Mouse (Mus musculus) midbrain, embryonic 15.5 days (tissue): ENCODE results near the gene Lrch1. TPM values are rescaled to one million over a fixed set of nuclear protein-coding genes. Genes with fewer than 3 reads are reported as not detected.

ENCODE experiments used
- ATAC-seq: fragments of 200-750 bp; cut with Nextera tagmentation; replicated peaks from 2 replicates; pipeline ENCODE4 v1.8.0; 2017; ENCODE audit warnings: moderate TSS enrichment
- H3K27ac ChIP-seq: fragments of 300-500 bp; sonication (generic); 2 replicates; pipeline ENCODE4 v1.5.1; 2015; ENCODE audit warnings: mild to moderate bottlenecking, inconsistent platforms
- H3K27me3 ChIP-seq: fragments of 300-500 bp; sonication (generic); replicated peaks from 2 replicates; pipeline ENCODE4 v1.6.1; 2015; ENCODE audit warnings: inconsistent platforms
- H3K36me3 ChIP-seq: fragments of 300-500 bp; sonication (generic); replicated peaks from 2 replicates; pipeline ENCODE4 v1.6.1; 2015; ENCODE audit warnings: inconsistent platforms
- H3K4me1 ChIP-seq: fragments of 300-500 bp; sonication (generic); 2 replicates; pipeline ENCODE4 v1.6.1; 2015; ENCODE audit warnings: inconsistent platforms
- H3K4me2 ChIP-seq: fragments of 300-500 bp; sonication (generic); 2 replicates; pipeline ENCODE4 v1.6.1; 2015; ENCODE audit warnings: inconsistent platforms, mild to moderate bottlenecking, moderate library complexity
- H3K4me3 ChIP-seq: fragments of 300-500 bp; sonication (generic); 2 replicates; pipeline ENCODE4 v1.5.1; 2015; ENCODE audit warnings: mild to moderate bottlenecking, inconsistent platforms
- H3K9ac ChIP-seq: fragments of 300-500 bp; sonication (generic); 2 replicates; pipeline ENCODE4 v1.6.1; 2015; ENCODE audit warnings: mild to moderate bottlenecking, inconsistent platforms
- H3K9me3 ChIP-seq: fragments of 300-500 bp; sonication (generic); 2 replicates; pipeline ENCODE4 v1.6.1; 2016; ENCODE audit warnings: inconsistent platforms
- WGBS: fragments of 180-500 bp; shearing (Covaris S2); methylation state at CpG from one replicate; pipeline ENCODE4 v1.1.7; 2015; ENCODE audit warnings: mixed read lengths; 5-methylcytosine and 5-hydroxymethylcytosine counted together
- polyA plus RNA-seq: library from polyadenylated mRNA; unstranded; fragments of >200 nt; fragmentation: Nextera tagmentation; extraction: Ambion mirVana; gene quantifications from 2 replicates; pipeline ENCODE4 v1.2.1, GENCODE M21; 2015

Gene Lrch1
- polyA plus RNA-seq, 1 experiment from 2014 or later, result 25.4 TPM

DNA sequence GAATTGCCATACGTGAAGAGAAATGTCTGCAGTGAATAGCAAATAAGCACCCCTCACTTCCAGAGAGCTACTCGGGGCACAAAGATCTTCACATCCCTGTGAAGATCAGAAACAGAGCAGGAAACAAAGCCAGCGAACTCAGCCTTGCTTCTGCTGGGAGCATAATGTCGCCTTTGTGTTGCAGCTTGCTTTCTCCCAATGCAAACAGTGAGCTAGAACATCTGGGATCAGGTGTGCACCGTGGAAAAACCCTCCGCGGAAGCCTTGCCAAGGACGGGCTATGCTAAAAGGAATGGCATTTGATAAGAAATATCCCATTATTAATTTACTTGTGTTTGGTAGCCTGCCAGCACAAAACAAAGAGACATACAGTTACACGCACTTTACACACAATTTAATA, 95.8 kb downstream of the Lrch1 start:
- Histone ChIP-seq H3K9me3 (no peaks in the 10 kb centered on the region), H3K36me3 (no peaks in the 10 kb centered on the region), H3K4me1 (peaks cover 25% of the 10 kb centered on the region), H3K27ac (peak overlapping the region; percentile 31; the same call in 1 of the 2 replicates), H3K4me3 (no peak overlapping the region), H3K9ac (no peak overlapping the region), H3K4me2 (no peak overlapping the region), H3K27me3 (no peaks in the 10 kb centered on the region)
- WGBS, result 33% methylated on average over 9 of the region's 9 CpGs
- ATAC-seq, result no peak

DNA sequence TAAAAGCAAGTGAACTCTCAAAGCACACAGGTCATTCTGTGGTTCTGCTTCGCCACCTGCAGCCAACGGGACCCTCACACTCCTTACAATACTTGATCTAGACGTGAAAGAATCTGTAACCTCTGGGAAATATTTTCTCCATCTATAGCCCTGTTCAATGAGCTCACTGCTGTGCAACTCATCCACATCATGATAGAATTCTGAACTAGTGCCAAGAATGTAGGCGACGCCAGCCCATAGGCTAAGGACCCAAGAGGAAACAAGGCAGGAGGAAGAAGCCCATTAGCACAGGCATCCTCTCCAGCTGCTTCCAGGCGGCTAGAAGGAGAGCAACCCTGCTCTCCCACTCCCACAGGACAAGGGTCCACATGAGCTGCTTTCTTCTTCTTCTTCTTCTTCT, 98.7 kb downstream of the Lrch1 start:
- Histone ChIP-seq H3K4me3 (no peak overlapping the region), H3K9me3 (no peaks in the 10 kb centered on the region), H3K27ac (no peak overlapping the region), H3K36me3 (no peaks in the 10 kb centered on the region), H3K27me3 (no peaks in the 10 kb centered on the region), H3K9ac (no peak overlapping the region), H3K4me2 (no peak overlapping the region), H3K4me1 (peaks cover 37% of the 10 kb centered on the region)
- ATAC-seq, result no peak
- whole genome bisulfite sequencing, result 82% methylated on average over 6 of the region's 6 CpGs

DNA sequence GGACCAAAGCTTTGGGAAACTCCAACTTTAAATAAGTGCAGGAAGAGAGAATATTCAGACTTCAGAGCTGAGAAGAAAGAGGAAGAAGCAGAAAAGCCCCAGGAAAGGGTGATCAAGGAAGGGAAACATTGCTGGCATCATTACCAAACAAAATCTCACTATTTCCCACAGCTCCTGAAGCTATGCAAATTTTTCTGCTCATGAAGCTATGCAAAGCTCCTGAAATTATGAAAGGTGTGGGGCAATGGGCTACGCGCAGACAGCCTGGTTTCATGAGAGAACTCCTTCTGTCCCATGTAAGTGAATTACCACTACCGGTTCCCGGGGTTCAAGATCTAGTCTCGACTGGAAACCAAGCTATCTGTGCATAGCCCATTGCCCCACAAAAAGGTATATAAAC, 99.5 kb downstream of the Lrch1 start:
- Histone ChIP-seq H3K4me2 (no peak overlapping the region), H3K9ac (no peak overlapping the region), H3K9me3 (no peaks in the 10 kb centered on the region), H3K27ac (no peak overlapping the region), H3K27me3 (no peaks in the 10 kb centered on the region), H3K36me3 (no peaks in the 10 kb centered on the region), H3K4me3 (no peak overlapping the region), H3K4me1 (peaks cover 32% of the 10 kb centered on the region)
- 98% methylated on average over 5 of the region's 5 CpGs for WGBS
- ATAC-seq, result no peak

DNA sequence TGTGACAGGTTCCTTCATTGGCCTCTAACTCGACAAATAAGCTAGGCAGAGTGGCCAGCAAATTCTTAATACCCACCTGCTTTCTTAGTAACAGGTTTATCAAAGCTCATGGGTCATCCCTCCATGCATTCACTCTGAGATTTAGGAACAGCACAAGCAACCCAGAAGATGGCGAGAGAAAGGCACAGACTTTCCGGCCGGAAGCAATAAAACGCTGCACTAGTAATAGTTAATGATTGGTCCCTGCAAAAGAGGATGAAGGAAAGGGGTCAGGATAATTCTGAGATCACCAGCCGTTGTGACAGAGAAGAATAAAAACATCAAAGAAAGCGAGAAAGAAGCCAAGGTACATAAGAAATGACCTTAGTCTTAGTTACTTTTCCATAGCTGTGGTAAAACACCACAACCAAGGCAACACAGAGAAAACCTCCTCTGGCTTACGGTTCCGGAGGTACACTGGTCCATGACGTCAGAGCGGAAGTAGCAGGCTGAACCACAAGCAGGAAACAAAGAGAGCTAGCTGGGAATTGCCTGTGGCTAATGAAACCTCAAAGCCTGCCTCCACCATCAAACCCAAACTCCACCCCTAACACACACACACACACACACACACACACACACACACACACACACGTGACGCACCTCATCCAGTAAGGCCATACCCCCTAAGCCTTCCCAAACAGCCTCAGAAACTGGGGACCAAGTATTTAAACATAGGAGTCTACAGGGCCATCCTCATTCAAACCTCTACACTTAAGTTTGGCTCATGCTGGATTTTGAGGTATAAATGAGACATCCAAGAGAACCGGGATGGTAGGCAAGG, 100.2 kb downstream of the Lrch1 start:
- Histone ChIP-seq H3K36me3 (no peaks in the 10 kb centered on the region), H3K27ac (no peak overlapping the region), H3K9ac (no peak overlapping the region), H3K4me1 (peaks cover 25% of the 10 kb centered on the region), H3K4me3 (no peak overlapping the region), H3K27me3 (no peaks in the 10 kb centered on the region), H3K4me2 (no peak overlapping the region), H3K9me3 (no peaks in the 10 kb centered on the region)
- no peak for ATAC-seq
- 76% methylated on average over 14 of the region's 14 CpGs for WGBS

DNA sequence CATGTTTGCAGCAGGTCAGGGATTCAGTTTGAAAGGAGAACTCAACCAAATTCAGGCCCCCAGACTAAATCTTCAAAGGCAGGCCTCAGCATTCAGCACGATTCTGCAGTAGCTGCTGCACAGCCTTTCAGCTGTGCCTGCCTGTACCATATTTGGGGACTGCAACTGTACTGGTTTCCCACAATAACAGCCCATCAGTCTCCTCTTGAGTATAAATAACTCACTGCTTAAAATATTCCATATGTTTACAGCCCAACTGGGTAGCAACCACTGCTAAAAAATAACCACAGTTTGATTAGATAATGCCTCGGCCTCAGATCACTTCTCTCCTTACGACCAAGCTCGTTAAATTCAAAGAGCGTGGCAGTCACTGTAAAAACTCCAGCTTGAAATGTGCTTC, 101.0 kb downstream of the Lrch1 start:
- H3K36me3 ChIP-seq, result no peaks in the 10 kb centered on the region
- H3K4me3 ChIP-seq, result no peak overlapping the region
- no peak for ATAC-seq
- H3K27ac ChIP-seq, result peak overlapping the region; percentile 58; the same call in 1 of the 2 replicates
- H3K4me2 ChIP-seq, result no peak overlapping the region
- H3K4me1 ChIP-seq, result peaks cover 17% of the 10 kb centered on the region
- H3K9ac ChIP-seq, result peak overlapping the region; percentile 6; the same call in 1 of the 2 replicates
- WGBS, result 42% methylated on average over 5 of the region's 5 CpGs
- no peaks in the 10 kb centered on the region for H3K27me3 ChIP-seq
- no peaks in the 10 kb centered on the region for H3K9me3 ChIP-seq

DNA sequence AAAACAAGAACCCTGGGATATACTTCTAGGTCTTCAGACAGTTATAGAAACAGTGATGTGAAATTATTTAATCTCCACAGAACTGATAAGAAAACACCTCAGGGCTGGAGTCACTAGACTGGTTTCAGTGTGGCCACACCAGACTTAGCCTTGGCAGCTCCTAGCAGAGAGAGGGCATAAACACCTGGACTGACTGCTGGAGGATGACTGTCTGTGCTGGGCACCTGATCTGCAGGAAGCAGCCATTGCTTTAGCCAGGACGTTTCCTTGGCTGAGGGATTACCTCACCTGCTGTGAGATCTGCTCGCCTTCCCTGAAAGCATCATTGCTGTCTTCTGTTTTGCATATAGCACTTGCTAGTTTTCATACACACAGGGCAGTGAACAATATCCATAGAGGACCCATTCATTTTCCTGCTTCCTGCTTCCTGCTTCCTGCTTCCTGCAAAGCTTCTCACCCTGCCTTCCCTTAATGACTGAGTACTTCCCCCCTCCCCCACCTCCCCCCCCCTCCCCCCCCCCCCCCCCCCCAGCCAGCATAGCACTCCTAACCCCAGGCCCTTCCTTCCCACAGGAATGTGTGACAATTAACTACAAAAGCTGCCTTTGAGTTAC, 101.9 kb downstream of the Lrch1 start:
- H3K36me3 ChIP-seq, result no peaks in the 10 kb centered on the region
- no peak overlapping the region for H3K9ac ChIP-seq
- no peaks in the 10 kb centered on the region for H3K9me3 ChIP-seq
- no peaks in the 10 kb centered on the region for H3K27me3 ChIP-seq
- peaks cover 12% of the 10 kb centered on the region for H3K4me1 ChIP-seq
- H3K27ac ChIP-seq, result peak overlapping the region; percentile 39; the same call in 1 of the 2 replicates
- ATAC-seq, result no peak
- no peak overlapping the region for H3K4me2 ChIP-seq
- WGBS, result 28% methylated on average over 2 of the region's 2 CpGs
- no peak overlapping the region for H3K4me3 ChIP-seq

DNA sequence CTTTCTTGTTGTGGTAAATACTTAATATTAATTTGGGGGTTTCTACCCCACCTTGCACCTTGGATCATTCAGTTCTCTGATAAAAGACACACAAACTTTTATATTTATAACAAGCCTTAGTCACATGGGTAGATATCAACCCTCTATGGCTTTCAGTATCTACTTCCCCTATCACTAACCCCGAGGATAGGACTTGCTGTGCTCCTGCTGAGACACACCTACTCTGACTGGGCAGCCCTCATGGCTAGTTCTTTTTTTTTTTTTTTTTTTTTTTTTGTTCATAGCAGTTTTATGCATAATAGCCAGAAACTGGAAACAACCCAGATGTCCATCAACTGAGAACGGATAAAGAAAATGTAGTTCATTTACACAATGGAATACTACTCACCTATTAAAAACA, 106.0 kb downstream of the Lrch1 start:
- Histone ChIP-seq H3K9ac (no peak overlapping the region), H3K36me3 (no peaks in the 10 kb centered on the region), H3K27ac (no peak overlapping the region), H3K9me3 (no peaks in the 10 kb centered on the region), H3K4me3 (no peak overlapping the region), H3K4me2 (no peak overlapping the region), H3K27me3 (no peaks in the 10 kb centered on the region), H3K4me1 (peaks cover 10% of the 10 kb centered on the region)
- WGBS, result 85% methylated on average over 2 of the region's 2 CpGs
- no peak for ATAC-seq

DNA sequence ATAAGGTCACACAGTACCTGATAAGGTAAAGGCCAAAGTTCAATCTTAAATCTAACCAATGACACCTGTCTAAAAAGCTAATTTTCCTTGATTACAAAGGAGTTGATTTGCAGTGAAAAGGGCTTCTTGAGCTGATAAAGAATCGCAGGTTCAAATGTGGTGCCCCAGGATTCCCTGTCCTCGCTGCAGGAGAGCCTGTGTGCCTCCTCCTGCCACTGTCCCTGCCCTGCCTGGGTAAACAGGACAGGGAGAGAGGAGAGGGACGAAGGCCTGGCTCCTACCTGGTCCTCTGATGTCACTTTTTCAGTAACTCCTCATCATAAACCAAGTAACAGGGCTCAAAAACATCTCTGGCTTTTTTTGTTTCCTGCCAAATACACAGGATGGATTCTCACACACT, 106.4 kb downstream of the Lrch1 start:
- Histone ChIP-seq H3K27ac (no peak overlapping the region), H3K9ac (no peak overlapping the region), H3K4me3 (no peak overlapping the region), H3K27me3 (no peaks in the 10 kb centered on the region), H3K4me1 (peaks cover 6% of the 10 kb centered on the region), H3K4me2 (no peak overlapping the region), H3K9me3 (no peaks in the 10 kb centered on the region), H3K36me3 (no peaks in the 10 kb centered on the region)
- no peak for ATAC-seq
- WGBS, result 71% methylated on average over 3 of the region's 3 CpGs

DNA sequence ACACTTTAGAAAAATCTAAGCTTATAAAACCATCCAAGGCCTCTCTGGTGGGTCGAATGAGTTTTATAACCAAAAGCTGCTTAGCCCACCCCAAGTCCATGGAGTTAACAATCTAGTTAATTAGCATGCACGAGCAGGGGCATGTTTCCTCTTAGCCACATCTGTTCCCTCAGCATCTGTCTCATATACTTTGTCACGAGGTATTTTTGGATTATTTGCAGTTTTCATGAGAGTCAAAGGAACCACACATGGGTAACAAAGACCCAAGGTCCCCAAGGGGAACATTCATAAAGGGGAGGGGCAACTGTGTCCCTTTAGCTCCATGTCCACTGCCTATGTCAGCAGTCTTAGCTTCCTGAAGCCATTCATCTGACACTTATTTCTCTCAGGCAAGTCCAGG, 106.9 kb downstream of the Lrch1 start:
- Histone ChIP-seq H3K27me3 (no peaks in the 10 kb centered on the region), H3K4me2 (no peak overlapping the region), H3K9ac (no peak overlapping the region), H3K9me3 (no peaks in the 10 kb centered on the region), H3K36me3 (no peaks in the 10 kb centered on the region), H3K27ac (no peak overlapping the region), H3K4me3 (no peak overlapping the region), H3K4me1 (peaks cover 5% of the 10 kb centered on the region)
- ATAC-seq, result 0 out of 2 replicates have a peak, but pooled peaks have one; percentile 24
- 47% methylated on average over 3 of the region's 3 CpGs for WGBS

DNA sequence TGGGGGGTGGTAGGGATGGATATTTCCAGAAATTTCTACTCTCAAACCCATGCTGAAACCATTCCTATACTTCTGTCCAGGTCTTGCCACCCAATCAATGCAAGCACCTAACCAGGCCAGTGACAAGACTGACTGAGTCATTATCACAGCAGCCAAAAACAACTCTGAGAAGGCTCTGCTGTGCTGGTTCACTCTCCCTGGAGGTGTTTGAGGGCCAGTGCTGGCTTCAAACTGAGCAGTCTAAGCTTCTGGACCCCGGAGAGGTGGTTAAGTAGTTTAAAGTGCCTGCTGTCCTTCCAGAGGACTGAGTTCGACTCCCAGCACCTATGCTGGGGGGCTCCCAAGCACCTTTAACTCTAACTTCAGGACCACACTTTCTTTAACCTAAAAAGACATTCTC, 107.3 kb downstream of the Lrch1 start:
- WGBS, result 75% methylated on average over 2 of the region's 2 CpGs
- Histone ChIP-seq H3K27ac (no peak overlapping the region), H3K36me3 (no peaks in the 10 kb centered on the region), H3K9me3 (no peaks in the 10 kb centered on the region), H3K9ac (no peak overlapping the region), H3K4me1 (peaks cover under 1% of the 10 kb centered on the region; the same call in 1 of the 2 replicates), H3K4me2 (no peak overlapping the region), H3K4me3 (no peak overlapping the region), H3K27me3 (no peaks in the 10 kb centered on the region)
- ATAC-seq, result no peak

DNA sequence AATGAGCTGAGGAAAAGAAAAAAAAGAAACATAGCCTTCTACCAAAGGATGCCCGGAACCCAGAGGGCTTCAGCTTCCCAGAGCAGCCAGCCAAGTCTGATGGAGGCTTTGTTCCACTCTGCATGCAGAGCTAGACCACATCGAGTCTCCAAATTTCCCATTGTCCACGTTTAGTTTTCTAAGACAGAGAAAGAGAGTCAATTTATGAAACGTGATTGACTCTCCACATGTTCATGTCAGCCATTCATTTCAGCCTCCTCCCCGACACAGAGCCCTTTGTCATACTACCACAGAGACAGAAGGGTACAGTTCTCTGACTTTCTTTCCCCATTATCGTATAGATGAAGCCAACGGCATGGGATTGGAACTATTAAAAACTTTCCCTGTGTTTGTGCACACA, 108.9 kb downstream of the Lrch1 start:
- 80% methylated on average over 7 of the region's 7 CpGs for WGBS
- no peak overlapping the region for H3K4me3 ChIP-seq
- H3K27ac ChIP-seq, result no peak overlapping the region
- no peaks in the 10 kb centered on the region for H3K36me3 ChIP-seq
- H3K4me2 ChIP-seq, result no peak overlapping the region
- no peak for ATAC-seq
- no peaks in the 10 kb centered on the region for H3K4me1 ChIP-seq
- H3K9ac ChIP-seq, result no peak overlapping the region
- H3K27me3 ChIP-seq, result no peaks in the 10 kb centered on the region
- no peaks in the 10 kb centered on the region for H3K9me3 ChIP-seq

DNA sequence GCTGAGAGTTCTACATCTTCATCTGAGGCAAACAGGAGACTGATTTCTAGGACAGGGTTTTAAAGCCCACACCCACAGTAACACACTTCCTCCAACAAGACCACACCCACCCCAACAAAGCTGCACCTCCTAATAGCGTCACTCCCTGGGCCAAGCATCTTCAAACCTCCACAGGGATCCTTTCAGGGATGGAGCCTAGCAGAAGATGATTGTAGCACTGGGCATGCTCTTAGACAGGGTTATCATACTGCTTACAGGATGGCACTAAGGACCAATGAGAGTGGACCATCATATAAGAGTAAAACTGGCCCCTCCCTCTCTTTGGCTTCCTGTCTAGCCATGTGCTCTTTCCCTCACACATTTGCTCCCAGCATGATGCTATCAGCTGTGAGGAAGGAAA, 112.7 kb downstream of the Lrch1 start:
- Histone ChIP-seq H3K36me3 (no peaks in the 10 kb centered on the region), H3K4me1 (no peaks in the 10 kb centered on the region), H3K4me2 (no peak overlapping the region), H3K27ac (no peak overlapping the region), H3K9ac (no peak overlapping the region), H3K27me3 (no peaks in the 10 kb centered on the region), H3K4me3 (no peak overlapping the region), H3K9me3 (no peaks in the 10 kb centered on the region)
- WGBS, result 62% methylated on average over 1 of the region's 1 CpGs
- no peak for ATAC-seq

DNA sequence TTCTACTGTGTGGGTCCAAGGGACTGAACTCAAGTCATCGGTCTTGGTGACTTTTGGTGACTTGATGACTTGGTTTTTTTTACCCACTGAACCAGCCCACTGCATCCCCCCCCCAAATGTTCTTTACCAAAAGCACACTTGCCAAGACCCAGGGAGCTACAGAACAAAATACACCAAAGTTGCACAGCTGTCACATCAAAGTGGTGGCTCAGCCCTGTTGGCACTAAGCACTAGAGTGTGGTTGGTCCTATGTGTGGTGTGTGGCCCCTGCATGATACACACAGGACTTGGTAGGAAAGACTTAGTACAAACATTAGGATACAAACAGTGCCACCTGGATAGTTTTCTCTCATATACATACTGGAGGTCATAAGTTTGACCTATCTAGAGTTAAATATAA, 113.5 kb downstream of the Lrch1 start:
- no peak for ATAC-seq
- Histone ChIP-seq H3K9me3 (no peaks in the 10 kb centered on the region), H3K4me2 (no peak overlapping the region), H3K27ac (no peak overlapping the region), H3K9ac (no peak overlapping the region), H3K36me3 (no peaks in the 10 kb centered on the region), H3K27me3 (no peaks in the 10 kb centered on the region), H3K4me3 (no peak overlapping the region), H3K4me1 (peaks cover 2% of the 10 kb centered on the region; the same call in 1 of the 2 replicates)
- WGBS, result 100% methylated on average over 1 of the region's 1 CpGs
